Mouse (Mus musculus) ES-Bruce4 (cell line): ENCODE data around the gene Cyth4.

Source experiments
- CTCF ChIP-seq: IDR thresholded peaks from one replicate; pipeline ENCODE4 v1.8.1; 2011; ENCODE audit warnings: low read depth, low read length
- EP300 ChIP-seq: IDR thresholded peaks from 2 replicates; pipeline ENCODE4 v1.6.1; 2011; ENCODE audit warnings: low read depth, low read length; ENCODE audit not compliant: insufficient read depth
- POLR2A ChIP-seq: IDR thresholded peaks from one replicate; pipeline ENCODE4 v1.8.1; 2011; ENCODE audit warnings: low read length; ENCODE audit not compliant: insufficient read depth

- TF ChIP-seq CTCF (no peak), EP300 (no peak), POLR2A (no peak)
These were observed 67.4 kb downstream of the Cyth4 start for GRCm38 (mm10) chr15:78664268-78664667.
